ENCODE assay signal across 30 mouse cellular contexts in genomic region chr13:20108956-20109355, GRCm38 (mm10). TPM values are rescaled to one million over a fixed set of nuclear protein-coding genes. Genes with fewer than 3 reads are reported as not detected.
DNase-seq lines count a peak whose midpoint lies in the region; ATAC-seq and TF ChIP-seq lines count a peak whose summit lies in the region.
"Had no signal": no experiment of that assay in that cellular context is flagged by ENCODE, and none has a peak within 500 bp of the region (broad histone marks: within the 10 kb centered on the region; RNA-seq: fewer than 3 reads in every experiment).

No protein-coding gene starts in this region.

- no peak overlapping the region for H3K27ac ChIP-seq in heart, embryonic 12.5 days (ENCODE audit: poor library complexity, severe bottlenecking)
- no peak overlapping the region for H3K27ac ChIP-seq in neural tube, embryonic 15.5 days (replicated peaks)
- H3K27ac ChIP-seq in CH12.LX (ENCODE audit: insufficient read depth, low read depth), result peak overlapping the region; percentile 3; the same call in 1 of the 2 replicates
- H3K27ac ChIP-seq: embryonic facial prominence, embryonic 13.5 days; forebrain, embryonic 10.5 days; hindbrain, embryonic 10.5 days; hindbrain, embryonic 15.5 days; layer of hippocampus, adult 2 months; limb, embryonic 13.5 days; lung, embryonic 15.5 days; midbrain, embryonic 10.5 days; midbrain, embryonic 15.5 days; neural tube, embryonic 13.5 days had no signal

- H3K9ac ChIP-seq in heart, embryonic 12.5 days, result no peak overlapping the region
- no peak overlapping the region for H3K9ac ChIP-seq in neural tube, embryonic 15.5 days (replicated peaks)
- no peak overlapping the region for H3K9ac ChIP-seq in CH12.LX (ENCODE audit: insufficient read depth, low read depth)
- H3K9ac ChIP-seq: embryonic facial prominence, embryonic 13.5 days; hindbrain, embryonic 15.5 days; limb, embryonic 13.5 days; lung, embryonic 15.5 days; midbrain, embryonic 15.5 days; neural tube, embryonic 13.5 days had no signal

- no peaks in the 10 kb centered on the region for H3K36me3 ChIP-seq in heart, embryonic 12.5 days
- no peaks in the 10 kb centered on the region for H3K36me3 ChIP-seq in neural tube, embryonic 15.5 days
- peaks cover 0 to 16% of the 10 kb centered on the region in 2 experiments for H3K36me3 ChIP-seq in CH12.LX (replicated peaks in 1 of 2; ENCODE audit: control insufficient read depth in 1 of 2, insufficient read depth in 1 of 2, low read length in 1 of 2)
- H3K36me3 ChIP-seq: embryonic facial prominence, embryonic 13.5 days; forebrain, embryonic 10.5 days; hindbrain, embryonic 10.5 days; hindbrain, embryonic 15.5 days; limb, embryonic 13.5 days; lung, embryonic 15.5 days; midbrain, embryonic 10.5 days; midbrain, embryonic 15.5 days; neural tube, embryonic 13.5 days had no signal

- dilution Hi-C loops in CH12.LX (cut with MboI; ENCODE audit: extremely low pct_ligation_motif_present, extremely low pct_unique_long_range_greater_than_20kb, low sequenced_read_pairs), result no loop called here

- TF ChIP-seq RAD21 in CH12.LX (IDR thresholded peaks at IDR 0.05; ENCODE audit: low read depth, low read length), result no peak

- no peak for TF ChIP-seq EP300 in CH12.LX (IDR thresholded peaks at IDR 0.05; ENCODE audit: low read length)

- peaks cover 22% of the 10 kb centered on the region for H3K4me1 ChIP-seq in heart, embryonic 12.5 days (replicated peaks)
- H3K4me1 ChIP-seq in neural tube, embryonic 15.5 days, result peaks cover 9% of the 10 kb centered on the region; the same call in 1 of the 2 replicates
- H3K4me1 ChIP-seq in CH12.LX (ENCODE audit: control insufficient read depth in 1 of 2, insufficient read depth in 2 of 2), result peaks cover 24 to 84% of the 10 kb centered on the region in 2 experiments
- H3K4me1 ChIP-seq: hindbrain, embryonic 15.5 days had no signal

- no peak for TF ChIP-seq CTCF in CH12.LX (conservative IDR thresholded peaks at IDR 0.05 in 1 of 2, IDR thresholded peaks at IDR 0.05 in 1 of 2; ENCODE audit: low read depth in 2 of 2, low read length in 2 of 2)

- H3K27me3 ChIP-seq in heart, embryonic 12.5 days (replicated peaks), result no peaks in the 10 kb centered on the region; the same call in none of the 2 replicates
- H3K27me3 ChIP-seq in neural tube, embryonic 15.5 days (replicated peaks), result no peaks in the 10 kb centered on the region
- H3K27me3 ChIP-seq in CH12.LX (replicated peaks), result no peaks in the 10 kb centered on the region
- H3K27me3 ChIP-seq: embryonic facial prominence, embryonic 13.5 days; hindbrain, embryonic 15.5 days; limb, embryonic 13.5 days; lung, embryonic 15.5 days; midbrain, embryonic 15.5 days; neural tube, embryonic 13.5 days; Patski had no signal

- peaks cover 11% of the 10 kb centered on the region for H3K79me2 ChIP-seq in CH12.LX (replicated peaks; ENCODE audit: control insufficient read depth, extremely low read depth, insufficient read depth, poor library complexity, severe bottlenecking)

- WGBS in heart, embryonic 12.5 days, result 45% methylated on average over 10 of the region's 10 CpGs
- 40% methylated on average over 10 of the region's 10 CpGs for WGBS in neural tube, embryonic 15.5 days

- H3K4me2 ChIP-seq in heart, embryonic 12.5 days, result no peak overlapping the region
- H3K4me2 ChIP-seq in neural tube, embryonic 15.5 days, result no peak overlapping the region
- 0 out of 2 replicates have a peak overlapping the region, but pooled peaks have one; percentile 79 for H3K4me2 ChIP-seq in CH12.LX (ENCODE audit: insufficient read depth, low read depth, poor library complexity, severe bottlenecking)
- H3K4me2 ChIP-seq: embryonic facial prominence, embryonic 13.5 days; hindbrain, embryonic 15.5 days; limb, embryonic 13.5 days; liver, embryonic 11.5 days; lung, embryonic 15.5 days; midbrain, embryonic 15.5 days; neural tube, embryonic 13.5 days had no signal

- no peak for TF ChIP-seq POLR2A in CH12.LX (IDR thresholded peaks at IDR 0.05; ENCODE audit: low read depth, low read length)

- ATAC-seq in heart, embryonic 12.5 days (ENCODE audit: insufficient number of reproducible peaks, low FRiP score), result no peak
- ATAC-seq in neural tube, embryonic 15.5 days (ENCODE audit: low FRiP score), result no peak
- ATAC-seq: forebrain, embryonic 16.5 days; inflammation-experienced regulatory T-cells, adult 6 months; Patski had no signal

- DNase-seq in heart, adult 11 months, result peak; percentile 90
- DNase-seq in neural tube, embryonic 10.5 days (ENCODE audit: extremely low spot score, low spot score), result peak; percentile 12
- DNase-seq in A20 (ENCODE audit: low read depth, low spot score) (peak; percentile 39), CH12.LX (ENCODE audit: extremely low read depth) (peak; percentile 49)
- DNase-seq in kidney, postnatal 10 days, result no peak
- DNase-seq in cerebellum, postnatal 36 days, result no peak
- DNase-seq: adrenal gland, adult 2 months; cerebellum, adult 8-10 months; heart, postnatal 14 days; kidney, adult 11 months; kidney, postnatal 36 days; thymus, postnatal 14 days had no signal

- no peaks in the 10 kb centered on the region for H3K9me3 ChIP-seq in heart, embryonic 12.5 days (replicated peaks)
- no peaks in the 10 kb centered on the region for H3K9me3 ChIP-seq in neural tube, embryonic 15.5 days (replicated peaks)
- no peaks in the 10 kb centered on the region for H3K9me3 ChIP-seq in CH12.LX (replicated peaks; ENCODE audit: low read length)
- H3K9me3 ChIP-seq: embryonic facial prominence, embryonic 13.5 days; forebrain, embryonic 10.5 days; hindbrain, embryonic 10.5 days; hindbrain, embryonic 15.5 days; limb, embryonic 13.5 days; lung, embryonic 15.5 days; midbrain, embryonic 10.5 days; midbrain, embryonic 15.5 days; neural tube, embryonic 13.5 days had no signal

- in situ Hi-C loops in CH12.LX (cut with MboI; ENCODE audit: low pct_ligation_motif_present, low pct_unique_long_range_greater_than_20kb, low sequenced_read_pairs), result loop anchor here (5.0 to 25.0 kb wide), 2 partner anchors 73 to 1053 kb away; no protein-coding TSS in a partner anchor

- H3K4me3 ChIP-seq in heart, embryonic 12.5 days, result no peak overlapping the region
- H3K4me3 ChIP-seq in neural tube, embryonic 15.5 days (replicated peaks), result no peak overlapping the region
- no peak overlapping the region for H3K4me3 ChIP-seq in CH12.LX (replicated peaks in 1 of 3; ENCODE audit: low read depth in 2 of 3, low read length in 2 of 3, poor library complexity in 1 of 3)
- H3K4me3 ChIP-seq: embryonic facial prominence, embryonic 13.5 days; forebrain, embryonic 10.5 days; hindbrain, embryonic 10.5 days; hindbrain, embryonic 15.5 days; layer of hippocampus, adult 2 months; limb, embryonic 13.5 days; lung, embryonic 15.5 days; midbrain, embryonic 10.5 days; midbrain, embryonic 15.5 days; myocyte; neural tube, embryonic 13.5 days had no signal

TF ChIP-seq in CH12.LX, 34 proteins besides CTCF, POLR2A, EP300 and RAD21:
- TF ChIP-seq SIN3A (IDR thresholded peaks at IDR 0.05; ENCODE audit: low read length) (no peak), PAX5 (IDR thresholded peaks at IDR 0.05; ENCODE audit: low read length) (no peak), JUND (conservative IDR thresholded peaks at IDR 0.05; ENCODE audit: low read depth, low read length) (no peak), NELFE (IDR thresholded peaks at IDR 0.05; ENCODE audit: low read depth, low read length) (no peak), MAFK (IDR thresholded peaks at IDR 0.05; ENCODE audit: insufficient replicate concordance, low read length) (no peak), ZNF384 (IDR thresholded peaks at IDR 0.05; ENCODE audit: low read depth, low read length) (no peak), E2F4 (IDR thresholded peaks at IDR 0.05; ENCODE audit: insufficient replicate concordance, low read depth, low read length) (no peak), TBP (conservative IDR thresholded peaks at IDR 0.05; ENCODE audit: low read depth, low read length) (no peak), TCF12 (IDR thresholded peaks at IDR 0.05; ENCODE audit: low read depth, low read length) (no peak), ETS1 (conservative IDR thresholded peaks at IDR 0.05; ENCODE audit: low read depth, low read length) (no peak), ELF1 (IDR thresholded peaks at IDR 0.05; ENCODE audit: low read depth, low read length) (no peak), RCOR1 (conservative IDR thresholded peaks at IDR 0.05; ENCODE audit: low read depth, low read length) (no peak), ZKSCAN1 (IDR thresholded peaks at IDR 0.05; ENCODE audit: borderline replicate concordance, low read depth, low read length) (no peak), CHD2 (IDR thresholded peaks at IDR 0.05; ENCODE audit: low read length) (no peak), UBTF (IDR thresholded peaks at IDR 0.05; ENCODE audit: low read depth, low read length) (no peak), NRF1 (IDR thresholded peaks at IDR 0.05; ENCODE audit: low read depth, low read length) (no peak)

RNA-seq across cellular contexts. Expression of gene Elmo1, which starts 18.6 kb away (rescaled TPM):
- polyA plus RNA-seq in heart, embryonic 12.5 days (2016; fragmentation: Nextera tagmentation; extraction: Ambion mirVana), result 8.8 and 9.4 TPM in 2 replicates
- 42.9 and 43.3 TPM in 2 replicates for polyA plus RNA-seq in neural tube, embryonic 15.5 days (2015; fragmentation: Nextera tagmentation; extraction: Ambion mirVana)
- total RNA-seq in CH12.LX (2012; rRNA removed), result 32.2 and 35.8 TPM in 2 replicates
- total RNA-seq in CH12.LX (2014; rRNA removed), result 22.2 and 23.1 TPM in 2 replicates
- 42.8 and 50.2 TPM in 2 replicates for polyA plus RNA-seq in CH12.LX (2012; ENCODE audit: insufficient read length, low read depth)
- polyA plus RNA-seq: C2C12 had no signal

Comparison
In these comparisons a context has a peak if more than half of its experiments do, and no peak if none do; other contexts are left out.
1. DNase-seq: peak in heart, adult 11 months (single experiment), neural tube, embryonic 10.5 days (single experiment), A20 (single experiment) and CH12.LX (single experiment); none in kidney, postnatal 10 days (single experiment) and cerebellum, postnatal 36 days (0 of 2).